Mouse (Mus musculus) embryonic fibroblast, embryonic 13.5 days (primary cell): ENCODE results near the gene Bola2. TPM values are rescaled to one million over a fixed set of nuclear protein-coding genes. Genes with fewer than 3 reads are reported as not detected.
"Not testable (repeated sequence)": the region's sequence is repeated elsewhere in the genome, so short reads cannot be mapped to it uniquely, and the experiment has no call there.

Experiments used
- H3K27ac ChIP-seq: 2 replicates; pipeline ENCODE4 v1.5.1; 2012; ENCODE audit warnings: low read length, control low read depth, inconsistent platforms; ENCODE audit not compliant: insufficient read depth
- H3K4me1 ChIP-seq: 2 replicates; pipeline ENCODE4 v1.6.1; 2011; ENCODE audit warnings: low read length; ENCODE audit not compliant: control insufficient read depth, insufficient read depth
- H3K4me3 ChIP-seq: 2 replicates; pipeline ENCODE4 v1.5.1; 2011; ENCODE audit warnings: mild to moderate bottlenecking, control low read depth, low read length; ENCODE audit not compliant: insufficient read depth
- CTCF ChIP-seq: IDR thresholded peaks from 2 replicates; pipeline ENCODE4 v1.5.1; 2011; ENCODE audit warnings: mild to moderate bottlenecking, control low read depth, low read length, moderate library complexity, borderline replicate concordance; ENCODE audit not compliant: insufficient read depth
- POLR2A ChIP-seq: IDR thresholded peaks from 2 replicates; pipeline ENCODE4 v1.6.1; 2011; ENCODE audit warnings: low read depth, mild to moderate bottlenecking, control low read depth, low read length, moderate library complexity
- polyA plus RNA-seq: library from polyadenylated mRNA; stranded (reverse); fragments of >200 nt; gene quantifications from 2 replicates; pipeline ENCODE4 v1.2.4, GENCODE M21; 2011; ENCODE audit warnings: low read depth; ENCODE audit not compliant: missing spikeins, insufficient read length

Bola2 gene
- polyA plus RNA-seq, 1 experiment = 56.5 TPM

- Histone ChIP-seq H3K4me3 (no peak overlapping the region), H3K4me1 (no peaks in the 10 kb centered on the region), H3K27ac (no peak overlapping the region)
- TF ChIP-seq CTCF = no peak
Measured at GRCm38 (mm10) chr7:126725077-126725476, 29.9 kb downstream of the Bola2 start.

- Histone ChIP-seq H3K27ac (no peak overlapping the region), H3K4me3 (no peak overlapping the region), H3K4me1 (no peaks in the 10 kb centered on the region)
- no peak for TF ChIP-seq POLR2A
- TF ChIP-seq CTCF = no peak
Measured at GRCm38 (mm10) chr7:126725667-126726066, 30.5 kb downstream of the Bola2 start.

DNA sequence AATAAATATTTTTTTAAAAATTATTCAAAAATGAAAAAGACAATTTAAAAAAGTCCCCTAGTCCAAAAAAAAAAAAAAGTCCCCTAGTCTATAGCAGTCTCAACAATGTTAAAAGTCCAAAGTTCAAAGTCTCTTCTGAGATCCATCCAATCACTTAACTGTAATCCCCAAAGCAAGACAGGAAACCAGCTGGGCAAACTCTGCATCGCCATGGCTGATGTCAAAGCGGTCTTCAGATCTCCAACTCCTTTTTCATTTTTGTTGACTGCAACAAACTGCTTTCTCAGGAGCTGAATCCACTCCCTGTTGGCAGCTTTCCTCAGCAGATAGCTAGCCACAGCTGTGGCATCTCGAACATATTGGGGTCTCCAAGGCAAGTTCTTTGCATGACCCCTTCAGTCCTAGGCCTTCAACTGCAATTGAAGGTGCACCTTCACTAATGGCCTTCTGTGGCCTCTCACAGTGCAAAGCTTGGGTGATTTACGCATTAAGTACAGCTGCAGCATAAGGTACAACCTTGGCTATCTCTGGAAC is 35.1 kb downstream of the Bola2 start:
- H3K4me3 ChIP-seq, H3K4me1 ChIP-seq, H3K27ac ChIP-seq: not testable (repeated sequence)

DNA sequence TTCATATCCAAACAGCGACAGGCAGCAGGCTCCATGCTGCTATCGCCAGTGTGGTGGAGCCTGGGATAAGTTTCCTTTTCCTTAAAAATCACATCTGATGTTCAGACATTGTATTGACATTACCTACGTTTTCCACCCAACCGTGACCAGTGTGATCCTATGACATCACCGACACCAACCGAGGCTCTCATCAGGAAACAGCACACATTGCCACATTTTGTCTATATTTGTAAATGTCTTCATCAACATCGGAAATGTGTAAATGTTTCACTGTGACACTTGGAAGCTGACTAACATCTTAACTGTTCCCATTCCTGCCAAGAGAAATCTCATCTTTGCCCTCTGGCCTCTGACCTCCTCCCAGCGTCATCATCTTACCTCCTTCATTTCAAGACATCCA is 40.9 kb downstream of the Bola2 start:
- TF ChIP-seq POLR2A (no peak), CTCF (no peak)
- Histone ChIP-seq H3K4me1 (no peaks in the 10 kb centered on the region), H3K4me3 (no peak overlapping the region), H3K27ac (no peak overlapping the region)

GRCm38 (mm10) chr7:126739551-126739950 is 44.4 kb downstream of the Bola2 start:
- H3K27ac ChIP-seq = no peak overlapping the region
- TF ChIP-seq POLR2A = no peak
- no peak for TF ChIP-seq CTCF
- H3K4me3 ChIP-seq = no peak overlapping the region
- H3K4me1 ChIP-seq = no peaks in the 10 kb centered on the region

DNA sequence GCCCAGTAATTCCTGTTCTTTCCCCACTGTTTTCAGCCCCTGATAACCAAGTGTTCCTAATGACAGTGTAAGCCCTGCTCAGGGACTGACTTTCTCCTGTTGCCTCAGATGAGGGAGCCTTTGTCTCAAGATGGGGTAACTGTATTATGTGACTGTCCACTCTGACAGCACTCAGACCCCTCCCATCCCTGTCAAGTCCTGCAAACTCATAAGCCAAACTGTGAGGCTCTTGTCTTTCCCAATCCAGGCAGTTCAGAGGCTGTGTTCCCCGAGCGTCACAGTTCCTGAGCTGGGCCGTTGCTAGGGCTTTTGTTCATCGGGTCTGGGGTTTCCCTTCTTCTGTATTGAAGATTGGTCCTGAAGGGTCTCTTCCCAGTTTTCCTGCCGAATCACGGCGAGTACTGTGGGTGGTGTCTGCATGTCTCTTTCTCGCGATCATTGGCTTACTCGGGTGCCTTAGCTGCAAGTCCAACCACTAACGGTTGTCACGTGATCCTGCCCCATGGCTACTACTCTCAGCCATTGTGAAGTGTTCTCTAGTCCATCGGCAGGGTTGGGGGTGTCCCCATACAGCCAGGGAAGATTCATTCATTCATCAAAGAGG is 45.0 kb downstream of the Bola2 start:
- Histone ChIP-seq H3K27ac (no peak overlapping the region), H3K4me3 (no peak overlapping the region), H3K4me1 (no peaks in the 10 kb centered on the region)
- no peak for TF ChIP-seq POLR2A
- no peak for TF ChIP-seq CTCF

GRCm38 (mm10) chr7:126740977-126741376 is 45.8 kb downstream of the Bola2 start:
- TF ChIP-seq CTCF = no peak
- no peak for TF ChIP-seq POLR2A

DNA sequence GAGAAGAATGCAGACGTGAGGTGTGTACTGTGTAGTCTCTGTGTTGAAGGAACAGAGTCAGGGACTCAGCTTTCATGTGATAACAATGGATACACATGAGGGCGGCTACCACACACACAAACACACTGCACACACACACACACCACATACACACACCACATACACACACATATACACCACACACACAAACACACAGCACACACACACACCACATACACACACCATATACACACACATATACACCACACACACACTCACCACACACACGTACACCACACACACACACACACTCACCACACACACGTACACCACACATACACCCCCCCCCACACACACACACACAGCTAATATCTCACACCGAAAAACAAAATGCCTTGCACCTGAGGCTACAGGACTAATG is 46.3 kb downstream of the Bola2 start:
- Histone ChIP-seq H3K4me1 (no peaks in the 10 kb centered on the region), H3K27ac (no peak overlapping the region), H3K4me3 (no peak overlapping the region)
- no peak for TF ChIP-seq POLR2A
- TF ChIP-seq CTCF = no peak

More at GRCm38 (mm10) chr7:126740977-126741376, 45.8 kb downstream of the Bola2 start:
- no peaks in the 10 kb centered on the region for H3K4me1 ChIP-seq
- no peak overlapping the region for H3K27ac ChIP-seq
- no peak overlapping the region for H3K4me3 ChIP-seq

DNA sequence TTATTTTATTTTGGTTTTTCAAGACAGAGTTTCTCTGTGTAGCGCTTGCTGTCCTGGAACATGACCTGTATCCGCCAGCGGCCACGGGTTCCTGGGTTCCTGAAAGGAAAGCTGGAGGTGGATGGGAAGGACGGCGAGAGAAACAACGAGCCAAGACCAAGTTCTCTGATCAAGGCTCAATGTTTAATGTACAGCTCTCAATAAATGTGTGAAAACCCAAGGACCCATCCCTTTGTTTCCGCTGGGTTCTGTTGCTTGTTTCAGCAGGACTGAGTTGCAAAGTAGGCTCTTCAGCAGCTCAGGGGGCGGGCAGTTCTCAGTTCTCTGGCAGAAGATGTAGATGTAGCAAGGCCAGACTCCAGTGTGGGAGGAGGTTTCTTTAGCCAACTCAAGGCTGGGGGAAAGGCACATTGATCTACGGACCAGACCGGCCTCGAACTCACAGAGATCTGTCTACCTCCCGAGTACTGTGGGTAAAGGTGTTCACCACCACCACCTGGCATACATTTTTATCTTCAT is 46.8 kb downstream of the Bola2 start:
- no peak overlapping the region for H3K27ac ChIP-seq
- no peaks in the 10 kb centered on the region for H3K4me1 ChIP-seq
- no peak overlapping the region for H3K4me3 ChIP-seq
- TF ChIP-seq CTCF (no peak), POLR2A (no peak)

- TF ChIP-seq POLR2A (no peak), CTCF (no peak)
- Histone ChIP-seq H3K4me3 (no peak overlapping the region), H3K27ac (no peak overlapping the region), H3K4me1 (no peaks in the 10 kb centered on the region)
Measured at GRCm38 (mm10) chr7:126746066-126746465, 50.9 kb downstream of the Bola2 start.
